In the genomic region with DNA sequence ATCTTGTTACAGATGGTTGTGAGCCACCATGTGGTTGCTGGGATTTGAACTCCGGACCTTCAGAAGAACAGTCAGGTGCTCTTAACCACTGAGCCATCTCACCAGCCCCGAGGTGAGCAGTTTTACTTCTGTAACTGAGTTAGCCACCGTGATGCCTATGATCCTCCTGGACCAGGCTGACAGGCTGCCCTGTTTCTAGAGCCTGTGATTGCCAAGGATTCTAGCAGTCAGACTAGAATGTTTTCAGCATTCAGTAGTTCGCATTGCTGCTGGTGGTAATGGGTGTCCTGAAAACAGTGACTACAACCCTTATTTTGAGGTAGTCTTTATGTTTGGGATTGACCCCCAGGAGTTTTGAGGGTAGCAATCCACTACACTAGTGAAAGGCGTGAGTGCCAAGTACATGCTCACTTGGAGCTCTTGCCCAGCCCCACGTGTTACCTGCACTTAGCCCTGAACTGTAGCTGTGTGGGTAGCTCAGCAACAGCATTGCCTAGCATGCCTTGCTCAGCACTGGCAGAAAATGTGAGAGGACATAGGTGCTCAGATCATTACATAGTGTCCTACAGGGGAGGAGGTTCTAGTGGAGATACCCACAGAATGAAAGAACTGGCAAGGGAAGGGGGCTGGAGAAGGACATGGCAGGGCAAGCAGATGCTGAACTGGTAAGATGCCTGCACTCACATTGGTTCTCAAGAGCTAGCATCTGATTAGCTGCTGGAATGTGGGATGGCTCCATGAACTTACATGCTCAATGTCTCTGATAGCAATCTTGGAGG, we compare ENCODE assay signal across 10 mouse cellular contexts. TPM values are rescaled to one million over a fixed set of nuclear protein-coding genes. Genes with fewer than 3 reads are reported as not detected.
DNase-seq lines count a peak whose midpoint lies in the region; ATAC-seq and TF ChIP-seq lines count a peak whose summit lies in the region.
"Had no signal": no experiment of that assay in that cellular context is flagged by ENCODE, and none has a peak within 500 bp of the region (broad histone marks: within the 10 kb centered on the region; RNA-seq: fewer than 3 reads in every experiment).

No protein-coding gene starts in this region.

- H3K27ac ChIP-seq in heart, adult 2 months: no peak overlapping the region
- H3K27ac ChIP-seq in heart, embryonic 11.5 days (ENCODE audit: low read depth, low read length): no peak overlapping the region
- H3K27ac ChIP-seq in liver, embryonic 11.5 days (ENCODE audit: low read depth, low read length): no peak overlapping the region
- H3K27ac ChIP-seq in ES-Bruce4 (ENCODE audit: insufficient read depth, low read length): peak overlapping the region; percentile 18
- H3K27ac ChIP-seq: macrophage had no signal

- WGBS in heart, adult 2 months: 78% methylated on average over 6 of the region's 6 CpGs
- 90% methylated on average over 6 of the region's 6 CpGs for WGBS in heart, embryonic 11.5 days (ENCODE audit: insufficient replicate concordance)
- 86% methylated on average over 6 of the region's 6 CpGs for WGBS in liver, embryonic 11.5 days

- peaks cover 10% of the 10 kb centered on the region for H3K4me1 ChIP-seq in heart, adult 2 months (ENCODE audit: control insufficient read depth, insufficient read depth, low read length)
- no peaks in the 10 kb centered on the region for H3K4me1 ChIP-seq in heart, embryonic 11.5 days (ENCODE audit: control insufficient read depth, insufficient read depth, low read length)
- H3K4me1 ChIP-seq in liver, embryonic 11.5 days (replicated peaks; ENCODE audit: control insufficient read depth, insufficient read depth, low read length): peaks cover 11% of the 10 kb centered on the region
- no peaks in the 10 kb centered on the region for H3K4me1 ChIP-seq in ES-Bruce4 (ENCODE audit: control insufficient read depth, insufficient read depth, low read length)

- H3K4me2 ChIP-seq in heart, embryonic 11.5 days: no peak overlapping the region
- no peak overlapping the region for H3K4me2 ChIP-seq in liver, embryonic 11.5 days
- H3K4me2 ChIP-seq in myocyte (ENCODE audit: low read depth): no peak overlapping the region
- H3K4me2 ChIP-seq: embryonic facial prominence, embryonic 15.5 days had no signal

- no peak for TF ChIP-seq EP300 in heart, adult 2 months (IDR thresholded peaks at IDR 0.05; ENCODE audit: insufficient read depth, low read depth, low read length)
- no peak for TF ChIP-seq EP300 in ES-Bruce4 (IDR thresholded peaks at IDR 0.05; ENCODE audit: insufficient read depth, low read depth, low read length)

- peaks cover 29% of the 10 kb centered on the region for H3K36me3 ChIP-seq in heart, adult 2 months (ENCODE audit: control insufficient read depth, insufficient read depth, low read length)
- H3K36me3 ChIP-seq in heart, embryonic 11.5 days (ENCODE audit: control insufficient read depth, insufficient read depth, low read length): peaks cover 58% of the 10 kb centered on the region
- H3K36me3 ChIP-seq in liver, embryonic 11.5 days (ENCODE audit: control insufficient read depth, insufficient read depth, low read length): peaks cover 57% of the 10 kb centered on the region
- peaks cover 55% of the 10 kb centered on the region for H3K36me3 ChIP-seq in ES-Bruce4 (ENCODE audit: control insufficient read depth, insufficient read depth, low read length, poor library complexity, severe bottlenecking)
- peaks cover 68% of the 10 kb centered on the region for H3K36me3 ChIP-seq in myocyte (ENCODE audit: control insufficient read depth, insufficient read depth)

- H3K4me3 ChIP-seq in heart, adult 2 months: no peak overlapping the region
- H3K4me3 ChIP-seq in heart, embryonic 11.5 days (ENCODE audit: low read depth, low read length): no peak overlapping the region
- no peak overlapping the region for H3K4me3 ChIP-seq in liver, embryonic 11.5 days (ENCODE audit: low read depth, low read length)
- no peak overlapping the region for H3K4me3 ChIP-seq in ES-Bruce4 (ENCODE audit: low read depth, low read length)
- no peak overlapping the region for H3K4me3 ChIP-seq in myocyte
- H3K4me3 ChIP-seq: embryonic facial prominence, embryonic 15.5 days had no signal

- TF ChIP-seq CTCF in heart, adult 2 months (IDR thresholded peaks at IDR 0.05): no peak
- TF ChIP-seq CTCF in ES-Bruce4 (IDR thresholded peaks at IDR 0.05; ENCODE audit: low read depth, low read length): no peak

- no peaks in the 10 kb centered on the region for H3K9me3 ChIP-seq in heart, embryonic 11.5 days (replicated peaks; ENCODE audit: control insufficient read depth, low read length)
- H3K9me3 ChIP-seq in liver, embryonic 11.5 days (ENCODE audit: control insufficient read depth, low read length): no peaks in the 10 kb centered on the region
- H3K9me3 ChIP-seq in ES-Bruce4 (replicated peaks; ENCODE audit: control insufficient read depth, insufficient read depth, low read length, poor library complexity, severe bottlenecking): no peaks in the 10 kb centered on the region
- H3K9me3 ChIP-seq: embryonic facial prominence, embryonic 15.5 days had no signal

- no peak overlapping the region for H3ac ChIP-seq in myocyte (ENCODE audit: control insufficient read depth, insufficient read length)

- 0 out of 2 replicates have a peak, but pooled peaks have one; percentile 21 for TF ChIP-seq POLR2A in heart, adult 2 months (IDR thresholded peaks at IDR 0.05; ENCODE audit: insufficient read depth, low read depth, low read length)
- TF ChIP-seq POLR2A in ES-Bruce4 (IDR thresholded peaks at IDR 0.05; ENCODE audit: insufficient read depth, low read length) (no peak), myocyte (IDR thresholded peaks at IDR 0.05; ENCODE audit: insufficient read length, low read depth) (peak; percentile 44)

- no peak overlapping the region for H3K9ac ChIP-seq in heart, adult 2 months (ENCODE audit: low read depth, low read length)
- no peak overlapping the region for H3K9ac ChIP-seq in heart, embryonic 11.5 days (ENCODE audit: low read depth, low read length)
- H3K9ac ChIP-seq in liver, embryonic 11.5 days (ENCODE audit: low read depth, low read length): no peak overlapping the region
- H3K9ac ChIP-seq in ES-Bruce4 (ENCODE audit: low read depth, poor library complexity, severe bottlenecking): no peak overlapping the region
- H3K9ac ChIP-seq: embryonic facial prominence, embryonic 15.5 days had no signal

- peaks cover 3% of the 10 kb centered on the region for H3K79me2 ChIP-seq in heart, adult 2 months (replicated peaks; ENCODE audit: control insufficient read depth, insufficient read depth, low read length)
- peaks cover 19% of the 10 kb centered on the region for H3K79me2 ChIP-seq in myocyte (ENCODE audit: control insufficient read depth, insufficient read depth)

- no peaks in the 10 kb centered on the region for H3K27me3 ChIP-seq in heart, adult 2 months (ENCODE audit: control insufficient read depth, insufficient read depth, low read length)
- no peaks in the 10 kb centered on the region for H3K27me3 ChIP-seq in heart, embryonic 11.5 days (ENCODE audit: control insufficient read depth, insufficient read depth, low read length)
- H3K27me3 ChIP-seq in liver, embryonic 11.5 days (replicated peaks; ENCODE audit: control insufficient read depth, insufficient read depth, low read length): no peaks in the 10 kb centered on the region
- H3K27me3 ChIP-seq in ES-Bruce4 (ENCODE audit: control insufficient read depth, insufficient read depth, low read length, poor library complexity, severe bottlenecking): no peaks in the 10 kb centered on the region
- H3K27me3 ChIP-seq in myocyte (ENCODE audit: control insufficient read depth, insufficient read depth, insufficient read length): no peaks in the 10 kb centered on the region
- H3K27me3 ChIP-seq: embryonic facial prominence, embryonic 15.5 days had no signal

- no peak for ATAC-seq in heart, embryonic 11.5 days (replicated peaks; ENCODE audit: insufficient number of reproducible peaks, low FRiP score, low TSS enrichment)
- ATAC-seq in liver, embryonic 11.5 days (replicated peaks; ENCODE audit: low FRiP score): peak; percentile 30; the same call in 1 of the 2 replicates

- intact Hi-C loops in heart, adult 2 months (cut with DNase I): no loop called here

- no peak for DNase-seq in heart, adult 2 months
- no peak for DNase-seq in liver, embryonic 11.5 days (ENCODE audit: low spot score)
- no peak for DNase-seq in liver
- DNase-seq in adrenal gland, postnatal 10 days: no peak
- DNase-seq: cerebellum, adult 11 months had no signal

TF ChIP-seq in myocyte, 11 proteins besides CTCF, POLR2A, EP300 and RAD21:
- TF ChIP-seq MAX (IDR thresholded peaks at IDR 0.05; ENCODE audit: low read depth) (no peak), POLR2AphosphoS2 (IDR thresholded peaks at IDR 0.05; ENCODE audit: insufficient read length, low read depth) (peak; percentile 87)

RNA-seq across cellular contexts. Expression of a gene that starts 11.9 kb away (rescaled TPM):
- total RNA-seq in heart, adult 2 months (2021): 10 to 100 TPM; 64.5 to 84.9 TPM
- 84.5 and 104 TPM in 2 replicates for polyA plus RNA-seq in heart, adult 2 months (2012; rRNA removed)
- polyA plus RNA-seq in heart, embryonic 11.5 days (2014; fragmentation: Nextera tagmentation; extraction: Ambion mirVana): 420 and 433 TPM in 2 replicates
- 532 and 579 TPM in 2 replicates for polyA plus RNA-seq in liver, embryonic 11.5 days (2014; fragmentation: Nextera tagmentation; extraction: Ambion mirVana)
- polyA plus RNA-seq in ES-Bruce4 (2011; ENCODE audit: insufficient read depth, insufficient read length, low read depth, missing spikeins) (541 and 557 TPM in 2 replicates), myocyte (2012; fragmentation: generic; extraction: Trizol) (98.2 TPM)
- total RNA-seq in adrenal gland, postnatal 10 days (2021): 100 to 1,000 TPM; 144 to 193 TPM

RNA-seq across cellular contexts. Expression of a gene that starts 36.5 kb away (rescaled TPM):
- 10 to 100 TPM; 29.5 to 32.5 TPM for total RNA-seq in heart, adult 2 months (2021)
- 41.6 and 50.5 TPM in 2 replicates for polyA plus RNA-seq in heart, adult 2 months (2012; rRNA removed)
- polyA plus RNA-seq in heart, embryonic 11.5 days (2014; fragmentation: Nextera tagmentation; extraction: Ambion mirVana): 92.7 and 98.4 TPM in 2 replicates
- 83.3 and 90.1 TPM in 2 replicates for polyA plus RNA-seq in liver, embryonic 11.5 days (2014; fragmentation: Nextera tagmentation; extraction: Ambion mirVana)
- polyA plus RNA-seq in ES-Bruce4 (2011; ENCODE audit: insufficient read depth, insufficient read length, low read depth, missing spikeins) (171 TPM in 2 replicates), myocyte (2012; fragmentation: generic; extraction: Trizol) (28.3 TPM)
- total RNA-seq in adrenal gland, postnatal 10 days (2021): 10 to 100 TPM; 55.0 to 76.8 TPM

RNA-seq across cellular contexts. Expression of a gene that starts 46.4 kb away (rescaled TPM):
- 100 to 1,000 TPM in 1 of 2 experiments, 10 to 100 TPM in 1; 56.4 to 156 TPM for total RNA-seq in heart, adult 2 months (2021)
- 30.4 and 37.3 TPM in 2 replicates for polyA plus RNA-seq in heart, adult 2 months (2012; rRNA removed)
- 39.3 TPM in 2 replicates for polyA plus RNA-seq in heart, embryonic 11.5 days (2014; fragmentation: Nextera tagmentation; extraction: Ambion mirVana)
- polyA plus RNA-seq in liver, embryonic 11.5 days (2014; fragmentation: Nextera tagmentation; extraction: Ambion mirVana): 12.2 and 13.8 TPM in 2 replicates
- polyA plus RNA-seq in ES-Bruce4 (2011; ENCODE audit: insufficient read depth, insufficient read length, low read depth, missing spikeins): 171 and 178 TPM in 2 replicates
- 2,069 TPM for polyA plus RNA-seq in myocyte (2012; fragmentation: generic; extraction: Trizol)
- total RNA-seq in adrenal gland, postnatal 10 days (2021): 100 to 1,000 TPM in 1 of 2 experiments, 10 to 100 TPM in 1; 46.6 to 201 TPM

Comparison
In these comparisons a context has a peak if more than half of its experiments do, and no peak if none do; other contexts are left out.
1. RNA of a gene that starts 46.4 kb away (polyA plus RNA-seq): 2,069 TPM in myocyte (single experiment); 171 to 178 TPM in ES-Bruce4, 39.3 TPM in heart, embryonic 11.5 days, 30.4 to 37.3 TPM in heart, adult 2 months and 12.2 to 13.8 TPM in liver, embryonic 11.5 days; every median in the first group is over 10 times any median in the second.